Mouse (Mus musculus) kidney, postnatal 0 days (tissue): ENCODE measurements at regions not wholly inside any gene's neighbourhood (a gene's known extent, or its start where the extent isn't known, plus 50 kb on each side); places are given as distances from the start of the nearest gene placed in this dataset.

ENCODE experiments used
- ATAC-seq: fragments of 200-750 bp; cut with Nextera tagmentation; replicated peaks from 2 replicates; pipeline ENCODE4 v1.8.0; 2017; ENCODE audit warnings: low read depth, moderate number of reproducible peaks, moderate TSS enrichment, moderate library complexity; ENCODE audit not compliant: low FRiP score
- DNase-seq: peaks from one replicate; pipeline ENCODE4 v3.0.0-alpha.2; 2016; ENCODE audit warnings: low spot score
- H3K27ac ChIP-seq: fragments of 300-500 bp; sonication (generic); 2 replicates; pipeline ENCODE4 v1.5.1; 2014; ENCODE audit warnings: mild to moderate bottlenecking
- H3K27me3 ChIP-seq: fragments of 300-500 bp; sonication (generic); 2 replicates; pipeline ENCODE4 v1.6.1; 2014; ENCODE audit warnings: low read length, mixed read lengths; ENCODE audit not compliant: insufficient read depth
- H3K36me3 ChIP-seq: fragments of 300-500 bp; sonication (generic); 2 replicates; pipeline ENCODE4 v1.6.1; 2014; ENCODE audit warnings: low read length, mixed read lengths; ENCODE audit not compliant: insufficient read depth
- H3K4me1 ChIP-seq: fragments of 300-500 bp; sonication (generic); replicated peaks from 2 replicates; pipeline ENCODE4 v1.6.1; 2014; ENCODE audit warnings: antibody characterized with exemption, low read length, mixed read lengths; ENCODE audit not compliant: insufficient read depth
- H3K4me2 ChIP-seq: fragments of 300-500 bp; sonication (generic); 2 replicates; pipeline ENCODE4 v1.6.1; 2014; ENCODE audit warnings: mild to moderate bottlenecking, low read length, moderate library complexity, mixed read lengths
- H3K4me3 ChIP-seq: fragments of 300-500 bp; sonication (generic); replicated peaks from 2 replicates; pipeline ENCODE4 v1.5.1; 2014; ENCODE audit warnings: low read depth, low read length
- H3K9ac ChIP-seq: fragments of 300-500 bp; sonication (generic); 2 replicates; pipeline ENCODE4 v1.6.1; 2014; ENCODE audit warnings: low read depth, low read length
- H3K9me3 ChIP-seq: fragments of 300-500 bp; sonication (generic); replicated peaks from 2 replicates; pipeline ENCODE4 v1.6.1; 2016; ENCODE audit warnings: low read length, inconsistent platforms, mixed read lengths
- CTCF ChIP-seq: IDR thresholded peaks from 2 replicates; pipeline ENCODE4 v1.5.1; 2016; ENCODE audit warnings: antibody characterized with exemption, low read depth, mild to moderate bottlenecking, moderate library complexity
- WGBS: fragments of 180-500 bp; shearing (Covaris S2); extraction: QIAGEN DNeasy Blood & Tissue Kit; methylation state at CpG from one replicate; pipeline ENCODE4 v1.1.7; 2014; 5-methylcytosine and 5-hydroxymethylcytosine counted together

- ATAC-seq, result no peak
- Histone ChIP-seq H3K4me1 (no peaks in the 10 kb centered on the region), H3K27me3 (no peaks in the 10 kb centered on the region), H3K9me3 (no peaks in the 10 kb centered on the region), H3K4me2 (no peak overlapping the region), H3K27ac (no peak overlapping the region), H3K4me3 (no peak overlapping the region), H3K36me3 (no peaks in the 10 kb centered on the region), H3K9ac (no peak overlapping the region)
- 49% methylated on average over 7 of the region's 7 CpGs for WGBS
- no peak for TF ChIP-seq CTCF
- DNase-seq, result no peak
Measured at GRCm38 (mm10) chr7:133487887-133488630, 113.9 kb downstream of the Tex36 start.

GRCm38 (mm10) chr7:133484430-133484841, 117.5 kb downstream of the Tex36 start:
- Histone ChIP-seq H3K4me2 (no peak overlapping the region), H3K9ac (no peak overlapping the region), H3K9me3 (no peaks in the 10 kb centered on the region), H3K36me3 (no peaks in the 10 kb centered on the region), H3K4me1 (no peaks in the 10 kb centered on the region; the same call in 1 of the 2 replicates), H3K27me3 (no peaks in the 10 kb centered on the region), H3K4me3 (no peak overlapping the region), H3K27ac (no peak overlapping the region)
- DNase-seq, result no peak
- WGBS, result 73% methylated on average over 8 of the region's 8 CpGs
- no peak for TF ChIP-seq CTCF
- no peak for ATAC-seq

- H3K9ac ChIP-seq, result no peak overlapping the region
- H3K4me1 ChIP-seq, result no peaks in the 10 kb centered on the region; the same call in 1 of the 2 replicates
- no peaks in the 10 kb centered on the region for H3K27me3 ChIP-seq
- ATAC-seq, result no peak
- 33% methylated on average over 6 of the region's 6 CpGs for WGBS
- H3K27ac ChIP-seq, result no peak overlapping the region
- DNase-seq, result no peak
- no peak overlapping the region for H3K4me3 ChIP-seq
- TF ChIP-seq CTCF, result no peak
- H3K9me3 ChIP-seq, result no peaks in the 10 kb centered on the region
- H3K36me3 ChIP-seq, result no peaks in the 10 kb centered on the region
- H3K4me2 ChIP-seq, result no peak overlapping the region
Measured at GRCm38 (mm10) chr7:133481529-133481928, 120.4 kb downstream of the Tex36 start.

- Histone ChIP-seq H3K4me3 (no peak overlapping the region), H3K9me3 (no peaks in the 10 kb centered on the region), H3K27ac (no peak overlapping the region), H3K27me3 (no peaks in the 10 kb centered on the region), H3K9ac (no peak overlapping the region), H3K4me2 (no peak overlapping the region), H3K4me1 (no peaks in the 10 kb centered on the region; the same call in 1 of the 2 replicates), H3K36me3 (no peaks in the 10 kb centered on the region)
- DNase-seq, result no peak
- no peak for TF ChIP-seq CTCF
- 40% methylated on average over 7 of the region's 7 CpGs for WGBS
- ATAC-seq, result no peak
Measured at GRCm38 (mm10) chr7:133479679-133480078, 122.3 kb downstream of the Tex36 start.

GRCm38 (mm10) chr7:133477933-133478332, 124.0 kb downstream of the Tex36 start:
- Histone ChIP-seq H3K27me3 (no peaks in the 10 kb centered on the region), H3K27ac (no peak overlapping the region), H3K9me3 (no peaks in the 10 kb centered on the region), H3K4me3 (no peak overlapping the region), H3K4me1 (no peaks in the 10 kb centered on the region; the same call in 1 of the 2 replicates), H3K36me3 (no peaks in the 10 kb centered on the region), H3K9ac (no peak overlapping the region), H3K4me2 (no peak overlapping the region)
- WGBS, result 77% methylated on average over 5 of the region's 5 CpGs
- TF ChIP-seq CTCF, result peak; percentile 43; the same call in 1 of the 2 replicates
- DNase-seq (no peak), ATAC-seq (no peak)

- H3K36me3 ChIP-seq, result no peaks in the 10 kb centered on the region
- no peak for TF ChIP-seq CTCF
- H3K4me1 ChIP-seq, result no peaks in the 10 kb centered on the region; the same call in 1 of the 2 replicates
- H3K27ac ChIP-seq, result no peak overlapping the region
- H3K9ac ChIP-seq, result no peak overlapping the region
- H3K27me3 ChIP-seq, result no peaks in the 10 kb centered on the region
- no peaks in the 10 kb centered on the region for H3K9me3 ChIP-seq
- WGBS, result 75% methylated on average over 6 of the region's 6 CpGs
- ATAC-seq (no peak), DNase-seq (no peak)
- no peak overlapping the region for H3K4me3 ChIP-seq
- no peak overlapping the region for H3K4me2 ChIP-seq
Measured at GRCm38 (mm10) chr7:133477221-133477620, 124.7 kb downstream of the Tex36 start.
